Mouse (Mus musculus): ENCODE measurements around the gene Efnb3. TPM values are rescaled to one million over a fixed set of nuclear protein-coding genes. Genes with fewer than 3 reads are reported as not detected.

The Efnb3 gene
- polyA plus RNA-seq, 1 experiment: 2.1 TPM

DNA sequence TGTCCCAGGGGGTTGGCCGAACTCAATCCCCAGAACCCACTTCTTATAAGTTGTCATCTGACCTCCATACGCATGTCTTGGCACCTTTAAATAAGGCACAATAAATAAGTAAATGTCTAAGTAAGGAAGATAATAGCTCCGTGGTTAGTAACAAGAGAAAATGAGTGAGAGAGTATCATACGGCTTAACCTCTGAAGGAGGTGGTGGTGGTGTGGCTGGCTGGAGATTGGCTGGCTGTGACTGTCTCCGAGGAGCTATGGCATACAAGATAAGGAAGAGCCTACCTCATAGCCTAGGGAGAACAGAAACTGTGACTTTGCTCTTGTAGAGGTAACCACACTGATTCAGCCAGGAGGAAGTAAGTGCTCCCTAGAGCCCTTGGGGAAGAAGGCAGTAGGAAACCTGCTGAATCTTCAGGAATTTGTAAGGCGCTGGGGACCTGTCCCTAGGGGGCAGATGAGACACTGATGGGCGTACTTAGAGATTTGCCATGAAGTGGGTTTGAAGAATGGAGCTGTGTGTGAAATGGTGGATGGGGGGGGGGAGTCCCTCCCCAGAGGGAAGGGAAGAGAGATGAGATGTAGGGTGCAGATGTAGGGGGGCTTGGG lies 25.8 kb upstream of the Efnb3 start:
- no peak for DNase-seq (ENCODE audit: low read depth, low spot score)
- 73% methylated on average over 7 of the region's 7 CpGs for WGBS

DNA sequence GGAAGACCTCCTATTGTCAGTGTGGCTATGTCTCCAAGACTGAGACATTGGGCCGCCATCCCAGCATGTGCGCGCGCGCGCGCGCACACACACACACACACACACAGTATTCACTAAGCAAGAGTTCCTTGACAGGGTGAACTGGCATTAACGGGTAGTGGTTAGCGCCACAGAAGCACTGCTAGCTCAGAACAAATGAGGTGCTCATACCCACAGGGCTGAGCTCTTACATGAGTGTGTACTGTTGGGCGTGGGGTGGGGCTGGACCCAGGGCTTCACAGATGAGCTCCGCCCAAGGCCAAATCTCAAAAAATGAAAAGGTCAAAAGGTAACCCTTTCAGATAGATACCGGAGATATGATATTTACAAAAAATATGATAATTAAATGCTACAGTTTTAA lies 24.9 kb upstream of the Efnb3 start:
- no peak for DNase-seq (ENCODE audit: low read depth, low spot score)
- 90% methylated on average over 13 of the region's 13 CpGs for WGBS

DNA sequence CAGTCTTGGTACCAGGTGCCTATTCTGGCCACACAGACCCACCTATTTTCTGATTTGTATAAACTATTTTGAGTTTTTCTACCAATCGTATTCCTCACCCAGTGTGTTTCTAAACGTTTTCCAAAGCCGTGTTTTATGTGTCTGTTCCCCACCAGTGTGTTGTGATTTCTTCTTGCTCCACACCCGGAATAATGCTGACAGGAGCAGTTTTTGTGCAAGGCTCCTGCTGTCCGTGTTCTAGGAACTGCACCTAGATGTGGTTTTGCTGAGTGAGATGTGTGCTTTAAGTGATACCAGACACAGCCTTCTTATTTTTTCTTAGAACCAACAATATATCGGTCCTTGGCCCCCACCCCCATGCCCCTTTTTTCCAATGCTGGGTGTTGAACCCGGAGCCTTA lies 24.0 kb upstream of the Efnb3 start:
- 66% methylated on average over 7 of the region's 7 CpGs for WGBS
- no peak for DNase-seq (ENCODE audit: low read depth, low spot score)

DNA sequence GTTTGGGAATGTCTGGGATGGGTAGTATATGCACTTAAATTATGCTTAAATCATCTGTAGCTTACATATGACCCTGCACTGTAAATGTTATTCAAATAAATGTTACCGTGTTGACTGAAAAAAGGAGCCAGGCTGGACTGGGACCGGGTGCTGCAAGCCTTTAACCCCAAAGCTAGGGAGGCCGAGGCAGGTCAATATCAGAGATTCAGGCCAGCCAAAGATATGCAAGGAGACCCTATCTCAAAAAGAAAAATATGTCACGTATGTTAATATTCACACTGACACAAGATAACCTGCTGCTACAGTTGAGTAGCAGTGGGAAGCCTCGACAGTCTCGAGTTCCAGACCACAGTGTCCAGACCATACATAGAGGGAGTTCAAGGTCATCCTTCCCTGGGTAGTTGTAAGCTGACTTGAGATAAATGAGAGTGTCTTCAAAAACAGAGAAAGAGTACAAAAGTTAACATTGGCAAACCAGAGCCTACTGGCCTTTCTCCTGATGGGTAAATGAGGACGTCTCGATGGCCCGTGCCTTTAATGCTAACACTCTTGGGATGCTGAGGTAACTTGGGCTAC lies 22.3 kb upstream of the Efnb3 start:
- WGBS: 51% methylated on average over 9 of the region's 9 CpGs
- no peak for DNase-seq (ENCODE audit: low read depth, low spot score)

DNA sequence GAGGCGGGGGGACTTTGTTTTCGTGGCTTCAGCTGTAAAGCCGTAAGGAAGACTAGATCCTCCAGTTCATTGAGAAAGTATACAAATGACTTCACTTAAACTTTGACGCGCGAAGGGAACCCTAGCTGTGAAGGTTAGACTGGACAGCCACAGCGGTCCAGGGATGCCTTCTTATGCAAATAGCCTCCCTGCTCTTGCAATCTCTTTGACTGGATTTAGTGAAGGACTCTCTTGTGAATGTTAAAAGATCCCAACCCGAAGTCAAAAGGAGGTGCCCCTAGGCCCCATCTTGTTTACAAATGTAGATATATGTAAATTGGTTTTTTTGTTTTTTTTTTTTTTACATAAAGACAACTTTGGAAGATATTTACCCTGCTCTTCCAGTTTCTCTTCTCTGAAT lies 21.8 kb upstream of the Efnb3 start:
- WGBS: 2% methylated on average over 8 of the region's 8 CpGs

DNA sequence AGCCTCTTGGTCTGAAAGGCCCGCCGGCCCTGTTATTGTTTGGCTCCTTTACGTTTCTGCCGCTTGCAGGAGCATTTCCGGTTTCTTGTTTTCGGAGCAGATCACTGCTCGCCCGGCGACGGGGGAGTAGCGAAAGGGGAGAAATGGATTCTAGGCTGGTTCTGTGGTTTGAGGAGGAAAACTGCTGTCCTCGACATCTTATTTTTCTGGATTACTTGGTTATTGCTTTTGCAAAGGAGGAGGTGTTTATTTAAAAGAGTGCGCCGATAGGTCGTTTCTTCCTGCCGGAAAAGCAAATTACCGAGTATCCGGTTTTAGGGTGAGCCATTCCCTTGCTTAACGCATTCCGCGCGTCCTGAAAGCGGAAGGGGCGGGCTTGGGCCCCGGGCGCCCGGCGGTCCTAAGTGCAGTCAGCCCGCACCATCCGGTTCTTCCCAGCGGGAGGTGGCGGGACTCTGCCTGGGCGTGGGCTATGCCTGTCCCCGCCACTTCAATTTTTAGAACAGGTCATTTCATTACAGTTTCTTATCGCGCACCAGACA lies 21.2 kb upstream of the Efnb3 start:
- WGBS: under 1% methylated on average over 36 of the region's 36 CpGs
- peak; percentile 68 for DNase-seq (ENCODE audit: low read depth, low spot score)

More for the DNA sequence above, 21.8 kb upstream of the Efnb3 start:
- DNase-seq (ENCODE audit: low read depth, low spot score): no peak

DNA sequence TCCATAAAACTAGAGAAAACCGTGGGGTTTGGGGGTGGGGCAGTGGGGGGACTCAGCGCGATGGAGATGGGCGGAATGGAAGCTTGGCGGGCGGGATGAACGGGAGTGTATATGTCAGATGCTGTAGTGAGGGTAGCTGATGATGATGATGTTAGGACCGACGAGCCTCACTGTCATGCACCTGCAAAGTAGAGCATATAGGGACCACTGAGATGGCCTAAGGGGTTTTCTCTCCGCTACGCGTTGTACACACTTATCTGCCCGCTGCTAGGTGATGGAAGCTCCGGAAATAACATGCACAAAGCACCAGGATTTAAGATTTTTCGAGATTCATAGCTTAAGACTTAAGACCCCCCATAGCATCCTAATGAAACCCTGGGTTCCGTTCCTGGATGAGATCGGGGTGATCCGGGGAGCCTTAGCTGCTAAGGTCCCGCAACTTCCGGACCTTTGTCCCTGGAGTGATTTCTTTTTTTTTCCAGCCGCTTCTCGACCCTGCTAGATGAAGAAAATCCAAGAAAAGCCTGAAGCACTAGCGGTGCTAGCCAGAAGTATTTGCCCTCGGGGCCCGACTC lies 20.7 kb upstream of the Efnb3 start:
- under 1% methylated on average over 25 of the region's 25 CpGs for WGBS
- DNase-seq (ENCODE audit: low read depth, low spot score): no peak

DNA sequence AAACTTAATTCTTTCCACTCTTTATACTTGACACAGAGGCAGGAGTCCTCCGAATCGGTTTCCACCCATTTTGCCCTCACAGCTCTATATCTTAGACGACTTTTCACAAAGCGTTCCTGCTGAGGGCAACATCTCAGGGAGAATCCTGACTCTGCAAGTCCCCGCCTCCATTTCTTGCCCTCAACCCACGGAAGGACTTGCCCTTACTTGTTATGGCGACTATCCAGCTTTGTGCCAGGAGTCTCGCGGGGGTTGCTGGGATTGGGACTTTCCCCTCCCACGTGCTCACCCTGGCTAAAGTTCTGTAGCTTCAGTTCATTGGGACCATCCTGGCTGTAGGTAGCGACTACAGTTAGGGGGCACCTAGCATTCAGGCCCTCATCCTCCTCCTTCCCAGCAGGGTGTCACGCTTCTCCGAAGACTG lies 20.1 kb upstream of the Efnb3 start, which contains the start of the genes Wrap53 and Trp53:
TSS of gene Wrap53 (minus strand) at position 165 of the 424 bp plus-strand sequence.
TSS of gene Trp53 (plus strand) at position 269 of the 424 bp plus-strand sequence.
- WGBS: under 1% methylated on average over 13 of the region's 13 CpGs
- peak; percentile 91 for DNase-seq (ENCODE audit: low read depth, low spot score)

DNA sequence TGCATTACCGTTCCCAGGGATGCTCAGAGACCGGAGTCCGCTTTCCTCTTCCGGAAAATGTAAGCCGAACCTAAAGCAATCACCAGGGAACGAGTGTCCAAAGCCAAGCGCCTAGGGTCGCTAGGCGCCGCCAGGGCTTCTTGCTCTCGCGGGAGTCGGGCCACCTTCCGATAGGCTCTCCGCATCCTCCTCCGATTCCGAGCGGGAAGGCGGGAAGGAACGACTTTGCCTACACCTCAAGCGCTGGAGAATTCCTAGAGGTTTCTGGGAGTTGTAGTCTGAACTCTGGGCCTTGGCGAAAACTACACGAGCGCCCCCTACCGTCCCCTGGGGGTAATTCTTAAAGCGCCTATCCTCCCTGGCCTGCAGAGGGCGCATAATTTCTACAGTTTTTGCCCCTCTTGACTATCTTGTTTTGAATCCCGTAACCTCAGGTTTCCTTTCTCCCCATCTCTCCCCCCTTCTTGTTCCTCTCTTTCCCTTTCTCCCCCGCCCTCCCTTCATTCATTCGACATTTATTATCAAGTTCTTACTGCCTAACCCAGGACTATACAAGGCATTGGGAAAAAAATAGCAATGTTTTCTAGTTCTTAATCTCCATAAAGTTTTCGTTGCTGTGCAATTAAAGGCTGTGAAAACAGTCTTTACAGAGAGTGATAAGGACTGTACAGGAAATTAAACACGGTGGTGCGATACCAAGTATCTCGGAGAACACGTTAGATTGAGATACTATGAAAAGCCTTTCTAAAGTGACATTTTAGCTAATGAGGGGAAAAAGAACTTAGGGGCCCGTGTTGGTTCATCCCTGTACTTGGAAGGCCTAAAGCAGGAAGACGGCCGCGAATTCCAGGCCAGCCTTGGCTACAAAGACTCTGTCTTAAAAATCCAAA lies 19.4 kb upstream of the Efnb3 start:
- DNase-seq (ENCODE audit: low read depth, low spot score): peak; percentile 98
- under 1% methylated on average over 39 of the region's 39 CpGs for WGBS

DNA sequence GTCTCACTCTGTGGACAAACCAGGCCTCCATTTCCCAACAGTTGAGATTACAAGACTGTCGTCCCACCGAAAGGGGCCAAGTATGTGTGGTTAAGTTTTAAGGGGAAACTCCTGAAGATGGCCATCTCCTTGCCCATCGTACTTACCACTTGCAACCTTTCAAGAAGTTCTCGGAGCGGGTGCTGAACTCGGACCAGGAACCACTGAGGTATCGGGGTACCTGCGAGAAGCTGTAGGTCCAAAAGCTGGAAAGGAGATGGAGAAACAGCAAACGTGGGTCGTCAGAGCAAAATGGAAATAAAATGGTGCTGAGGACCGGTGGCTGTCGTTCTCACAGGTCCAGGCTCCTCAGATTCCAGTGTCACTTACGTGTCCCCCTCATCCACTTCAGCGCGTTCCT lies 18.3 kb upstream of the Efnb3 start:
- no peak for DNase-seq (ENCODE audit: low read depth, low spot score)
- 8% methylated on average over 15 of the region's 15 CpGs for WGBS

DNA sequence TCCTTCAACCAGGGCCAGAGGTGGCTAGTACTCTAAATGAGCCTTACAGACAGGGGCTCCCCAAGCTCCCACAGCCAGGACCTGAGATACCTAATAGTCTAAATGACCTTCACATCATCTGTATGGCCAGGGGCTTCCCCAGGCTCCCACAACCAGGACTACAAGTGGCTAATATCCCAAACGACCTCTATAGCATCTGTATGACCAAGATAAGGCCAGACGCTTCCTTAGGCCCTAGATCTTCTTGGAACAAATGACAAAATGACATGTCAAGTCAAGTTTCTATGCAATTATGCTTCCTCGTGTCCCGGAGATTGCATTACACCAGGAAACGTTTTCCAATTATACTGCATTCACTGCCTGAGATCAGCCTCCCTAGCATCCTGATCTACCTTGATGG lies 16.3 kb upstream of the Efnb3 start:
- WGBS: 68% methylated on average over 5 of the region's 5 CpGs
- DNase-seq (ENCODE audit: low read depth, low spot score): no peak

DNA sequence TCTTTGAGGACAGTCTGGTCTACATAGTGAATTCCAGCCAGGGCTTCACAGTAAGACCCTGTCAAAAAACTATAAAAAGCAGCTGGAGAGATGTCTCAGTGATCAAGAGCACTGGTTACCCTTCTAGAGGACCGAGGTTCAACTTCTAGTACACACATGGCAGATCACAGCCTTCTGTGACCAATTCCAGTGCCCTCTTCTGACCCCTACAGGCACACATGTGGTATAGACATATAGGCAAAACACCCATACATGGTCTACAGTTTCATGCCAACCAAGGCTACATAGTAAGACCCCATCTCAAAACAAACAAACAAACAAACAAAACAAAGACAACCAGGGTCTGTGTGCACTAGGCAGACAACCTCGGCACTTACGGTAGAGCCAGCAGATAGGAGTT lies 15.2 kb upstream of the Efnb3 start:
- no peak for DNase-seq (ENCODE audit: low read depth, low spot score)
- WGBS: 57% methylated on average over 3 of the region's 3 CpGs

DNA sequence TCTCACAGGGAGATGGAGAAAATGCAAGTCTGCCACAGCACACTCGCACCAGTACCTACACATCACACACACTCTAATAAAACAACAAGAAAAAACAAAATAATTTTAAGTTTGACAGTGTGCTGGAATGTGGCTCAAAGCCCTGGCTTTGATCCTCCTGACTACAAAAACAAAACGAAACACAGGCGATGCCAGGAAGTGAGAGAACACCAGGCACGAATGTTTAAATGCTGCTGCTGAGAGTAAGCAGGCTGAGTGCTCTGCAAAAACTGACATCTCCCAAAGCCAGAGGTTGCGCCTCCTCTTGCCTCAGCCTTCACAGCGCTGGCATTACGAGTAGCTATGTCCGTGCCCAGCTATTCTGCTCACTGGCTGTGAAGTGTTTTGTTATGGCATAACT lies 5.1 kb upstream of the Efnb3 start:
- WGBS: 85% methylated on average over 8 of the region's 8 CpGs
- DNase-seq (ENCODE audit: low read depth, low spot score): no peak

DNA sequence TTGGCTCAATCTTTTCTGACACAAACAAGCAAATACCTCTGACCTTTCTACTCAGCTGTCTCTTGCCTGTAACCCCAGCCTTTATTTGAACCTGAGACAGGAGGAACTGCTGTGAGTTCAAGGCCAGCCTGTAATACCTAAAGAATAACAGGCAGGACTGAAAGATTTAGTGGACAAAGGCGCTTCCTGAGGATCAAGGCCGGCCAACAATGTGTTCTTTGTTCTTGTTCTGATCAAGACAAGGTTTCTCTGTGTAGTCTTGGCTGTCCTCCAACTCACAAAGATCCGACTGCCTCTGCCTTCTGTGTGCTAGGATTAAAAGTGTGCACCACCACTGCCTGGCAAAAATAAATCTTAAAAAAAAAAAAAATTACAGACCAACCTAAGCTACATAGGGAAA lies 4.4 kb upstream of the Efnb3 start:
- 36% methylated on average over 3 of the region's 3 CpGs for WGBS
- no peak for DNase-seq (ENCODE audit: low read depth, low spot score)

DNA sequence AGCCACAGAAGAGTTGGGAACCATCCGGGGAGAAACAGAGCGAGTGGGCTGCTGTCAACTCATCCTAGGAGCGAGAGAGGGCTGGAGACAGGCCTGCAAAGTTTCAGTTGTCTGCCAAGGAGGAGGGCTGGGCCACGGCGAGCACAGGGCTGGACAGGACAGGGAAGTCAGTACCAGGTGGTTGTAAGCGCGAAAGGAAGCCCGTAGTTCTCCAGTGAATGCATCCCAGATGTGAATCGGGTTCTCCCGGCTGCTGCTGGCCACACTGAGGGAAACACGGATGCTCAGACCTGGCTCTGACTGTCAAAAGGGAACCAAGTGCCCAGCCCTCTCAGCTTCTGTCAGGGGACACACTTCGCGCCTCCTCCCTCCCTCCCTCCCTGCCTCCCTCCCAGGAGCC lies 3.4 kb upstream of the Efnb3 start:
- 89% methylated on average over 13 of the region's 13 CpGs for WGBS

DNA sequence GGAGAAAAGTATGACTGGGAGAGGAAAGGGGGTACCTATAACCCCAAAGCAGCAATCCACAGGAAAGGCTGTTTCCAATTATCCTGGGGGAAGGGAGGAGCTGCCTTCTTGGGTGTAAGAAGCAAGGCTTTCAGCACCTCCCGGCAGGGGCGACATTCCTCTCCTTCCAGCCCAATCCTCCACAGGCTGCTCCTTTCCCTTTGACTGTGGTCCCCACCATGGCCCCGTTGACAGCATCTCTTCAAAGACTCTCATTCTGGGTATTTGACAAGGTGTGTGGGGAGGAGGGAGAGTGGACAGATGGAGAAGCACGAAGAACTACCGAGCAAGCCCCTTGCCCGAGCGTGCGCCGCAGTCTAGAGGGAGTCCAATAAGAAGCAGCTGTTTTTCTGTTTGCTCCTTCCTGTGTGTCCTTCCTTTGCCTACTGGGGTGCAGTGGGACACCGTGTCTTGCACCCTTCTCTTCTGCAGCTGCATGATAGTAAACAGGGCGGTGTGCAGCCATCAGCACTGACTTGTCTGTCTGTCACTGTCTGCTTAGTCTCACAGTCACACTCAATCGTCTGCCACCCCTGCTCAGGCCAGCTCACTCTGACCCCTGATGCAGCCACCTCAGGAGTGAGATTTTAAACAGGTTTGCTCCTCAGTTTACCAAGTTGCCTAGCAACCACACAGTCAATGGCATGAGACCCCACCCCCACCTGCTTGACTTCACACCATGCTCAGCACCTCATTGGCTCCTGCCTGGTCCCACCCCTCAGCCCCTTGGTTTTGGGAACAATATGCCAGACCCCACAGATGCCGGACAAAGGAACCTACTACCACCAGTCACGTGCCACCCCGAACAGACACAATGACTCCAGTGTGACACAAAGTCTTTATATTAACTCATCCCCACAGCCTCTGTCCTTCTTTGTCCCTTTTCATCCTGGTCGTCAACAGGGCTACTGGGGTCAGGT lies 1.2 kb upstream of the Efnb3 start:
- 79% methylated on average over 16 of the region's 16 CpGs for WGBS
- no peak for DNase-seq (ENCODE audit: low read depth, low spot score)

More for the DNA sequence above, 3.4 kb upstream of the Efnb3 start:
- no peak for DNase-seq (ENCODE audit: low read depth, low spot score)

DNA sequence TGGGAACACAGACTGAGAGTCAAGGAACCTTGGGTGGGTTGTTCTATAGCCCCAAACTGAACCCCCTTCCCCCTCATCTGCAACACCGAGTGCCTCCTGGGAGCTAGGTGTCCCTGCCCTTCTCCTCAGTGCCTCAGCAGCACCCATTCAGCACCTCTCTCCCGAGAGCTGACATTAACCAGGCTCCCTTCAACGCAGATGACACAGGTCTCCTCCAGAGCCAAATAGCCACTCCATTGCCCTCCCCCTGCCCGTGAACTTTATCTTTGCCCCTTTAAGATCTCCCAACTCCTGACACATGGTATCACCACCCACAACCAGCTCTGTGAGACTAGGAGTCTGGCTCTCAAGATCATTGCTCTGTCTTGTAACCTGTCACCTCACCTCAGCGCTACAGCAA lies 822 bp downstream of the Efnb3 start:
- WGBS: 51% methylated on average over 5 of the region's 5 CpGs
- DNase-seq (ENCODE audit: low read depth, low spot score): no peak

DNA sequence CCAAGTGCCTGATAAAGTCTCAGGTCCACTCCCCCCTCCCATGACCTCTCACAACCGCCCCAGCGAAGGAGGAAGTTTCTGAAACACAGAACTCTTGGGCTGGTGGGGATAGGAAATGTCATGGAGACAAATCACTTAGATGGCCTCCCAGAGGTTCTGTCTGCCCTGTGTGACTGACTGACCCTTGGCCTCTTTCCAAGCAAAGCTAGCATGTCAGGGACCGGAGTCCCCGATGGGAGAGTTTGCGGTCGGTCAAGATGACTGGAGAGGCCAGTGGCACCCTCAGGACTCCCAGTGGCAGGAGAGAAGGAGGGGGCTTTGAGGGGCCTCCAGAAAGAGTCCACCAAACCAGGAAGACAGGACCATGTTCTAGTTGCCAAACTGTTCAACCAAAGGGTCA lies 1.2 kb downstream of the Efnb3 start:
- DNase-seq (ENCODE audit: low read depth, low spot score): no peak

DNA sequence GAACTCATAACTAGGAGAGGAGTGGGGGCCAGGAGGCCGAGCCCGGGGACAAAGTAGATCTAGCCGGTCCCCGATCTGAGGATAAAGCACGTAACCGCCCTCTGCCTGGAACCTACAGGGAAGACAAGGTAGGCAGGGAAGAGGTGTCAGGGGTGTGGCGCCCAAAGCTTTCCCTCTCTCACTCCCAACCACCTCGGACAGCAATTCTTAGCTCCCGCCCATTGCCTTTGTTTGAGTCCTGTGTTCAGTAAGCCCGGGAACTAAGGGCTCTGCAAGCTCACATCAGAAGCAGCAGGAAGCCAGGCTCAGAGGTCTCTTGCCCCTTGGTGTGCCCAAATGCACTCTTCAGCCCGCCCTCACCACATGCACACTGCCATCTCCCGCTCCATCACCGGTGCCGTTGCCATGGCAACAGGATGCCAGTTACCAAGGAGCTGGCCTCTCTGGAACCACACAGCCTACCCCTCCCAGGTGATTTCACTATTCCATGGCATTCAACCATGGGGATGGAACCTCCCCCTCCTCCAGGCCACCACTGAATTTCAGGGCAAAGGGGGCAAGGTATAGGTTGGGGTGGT lies 2.5 kb downstream of the Efnb3 start:
- 51% methylated on average over 14 of the region's 14 CpGs for WGBS
- no peak for DNase-seq (ENCODE audit: low read depth, low spot score)

More for the DNA sequence above, 1.2 kb downstream of the Efnb3 start:
- WGBS: 47% methylated on average over 6 of the region's 6 CpGs
